Mouse (Mus musculus) spleen, adult 2 months (tissue): ENCODE results near the gene Slc37a1.

Experiments used
- CTCF ChIP-seq: fragments of 200-500 bp; IDR thresholded peaks from 2 replicates; pipeline ENCODE4 v1.5.1; 2011; ENCODE audit warnings: mild to moderate bottlenecking, inconsistent platforms; ENCODE audit not compliant: insufficient read depth, insufficient read length, insufficient replicate concordance; ENCODE audit errors: extremely low read depth
- POLR2A ChIP-seq: fragments of 200-500 bp; IDR thresholded peaks from 2 replicates; pipeline ENCODE4 v1.6.1; 2011; ENCODE audit warnings: low read depth, low read length, inconsistent platforms

- TF ChIP-seq CTCF: no peak
- TF ChIP-seq POLR2A: no peak
Observed at GRCm38 (mm10) chr17:31261352-31261751, 25.2 kb upstream of the Slc37a1 start.
